Mouse (Mus musculus) megakaryocyte, embryonic 14.5 days (primary cell): ENCODE measurements around the gene Rptor. TPM values are rescaled to one million over a fixed set of nuclear protein-coding genes. Genes with fewer than 3 reads are reported as not detected.

Source experiments
- H3K27me3 ChIP-seq: replicated peaks from 2 replicates; pipeline ENCODE3; 2012; ENCODE audit warnings: inconsistent platforms
- H3K36me3 ChIP-seq: replicated peaks from 2 replicates; pipeline ENCODE3; 2012; ENCODE audit warnings: low read length, inconsistent platforms, mixed read lengths
- H3K4me1 ChIP-seq: 2 replicates; pipeline ENCODE4 v1.6.1; 2012; ENCODE audit warnings: inconsistent platforms
- H3K4me3 ChIP-seq: replicated peaks from 2 replicates; pipeline ENCODE3; 2012; ENCODE audit warnings: moderate library complexity, mild to moderate bottlenecking, inconsistent platforms
- H3K9me3 ChIP-seq: 2 replicates; pipeline ENCODE4 v1.6.1; 2012; ENCODE audit warnings: inconsistent platforms
- FLI1 ChIP-seq: IDR thresholded peaks from 2 replicates; pipeline ENCODE4 v1.6.1; 2012; ENCODE audit warnings: low read length, inconsistent platforms, mixed read lengths
- GATA1 ChIP-seq: IDR thresholded peaks from 3 replicates; pipeline ENCODE4 v1.6.1; 2012; ENCODE audit warnings: mixed read lengths, low read length, inconsistent platforms, borderline replicate concordance
- polyA plus RNA-seq: library from polyadenylated mRNA; stranded (reverse); fragments of >175 nt; gene quantifications from 2 replicates; pipeline ENCODE4 v1.2.3, GENCODE M21; 2012; ENCODE audit warnings: low replicate concordance; ENCODE audit not compliant: insufficient read depth

Rptor gene
- polyA plus RNA-seq, result 5.4 and 20.2 TPM in 2 replicates

DNA sequence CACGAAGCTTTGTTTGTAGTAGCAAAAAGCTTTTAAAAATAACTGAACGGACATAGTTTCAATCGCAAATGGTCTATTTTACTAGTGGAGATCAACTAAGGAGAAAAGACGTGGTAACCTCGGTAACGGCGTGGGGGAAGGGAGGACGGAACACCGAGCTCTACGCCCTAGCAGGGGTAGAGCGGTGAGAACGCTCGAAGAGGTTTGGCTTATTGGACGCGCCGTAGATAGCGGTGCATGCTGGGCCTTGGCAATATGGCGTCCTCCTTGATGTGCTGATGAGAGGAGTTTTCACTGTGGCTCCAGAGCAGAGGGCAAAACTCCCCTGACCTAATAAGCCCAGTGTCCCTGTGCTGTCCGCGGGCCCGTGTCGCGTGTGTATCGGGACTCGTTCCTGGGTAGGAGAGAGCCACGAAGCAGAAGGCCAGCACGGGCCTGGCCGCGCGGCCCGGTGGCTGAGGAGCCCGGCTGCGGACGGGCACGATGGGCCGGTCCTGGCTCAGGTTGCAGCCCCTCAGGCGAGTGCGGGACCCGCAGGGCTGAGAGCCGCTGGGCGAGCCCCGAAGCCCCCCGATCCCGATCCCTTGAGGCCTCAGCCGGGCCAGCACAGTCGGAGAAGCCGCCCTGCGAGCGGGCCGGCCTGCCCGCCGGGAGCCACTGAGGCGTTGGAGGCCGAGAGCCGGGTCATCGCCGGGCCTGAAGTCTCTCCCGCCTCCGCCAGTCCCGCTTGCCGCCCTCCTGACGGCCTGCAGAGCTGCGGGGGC is at the start of gene Rptor:
TSS of gene Rptor (plus strand) at position 143 of the 764 bp plus-strand sequence.
- peaks cover 20% of the 10 kb centered on the region for H3K36me3 ChIP-seq
- peaks cover 19% of the 10 kb centered on the region for H3K9me3 ChIP-seq
- H3K4me1 ChIP-seq, result peaks cover 27% of the 10 kb centered on the region
- TF ChIP-seq GATA1 (no peak), FLI1 (no peak)
- peaks cover 23% of the 10 kb centered on the region for H3K27me3 ChIP-seq
- H3K4me3 ChIP-seq, result peak within 1 kb of the TSS; percentile 99

DNA sequence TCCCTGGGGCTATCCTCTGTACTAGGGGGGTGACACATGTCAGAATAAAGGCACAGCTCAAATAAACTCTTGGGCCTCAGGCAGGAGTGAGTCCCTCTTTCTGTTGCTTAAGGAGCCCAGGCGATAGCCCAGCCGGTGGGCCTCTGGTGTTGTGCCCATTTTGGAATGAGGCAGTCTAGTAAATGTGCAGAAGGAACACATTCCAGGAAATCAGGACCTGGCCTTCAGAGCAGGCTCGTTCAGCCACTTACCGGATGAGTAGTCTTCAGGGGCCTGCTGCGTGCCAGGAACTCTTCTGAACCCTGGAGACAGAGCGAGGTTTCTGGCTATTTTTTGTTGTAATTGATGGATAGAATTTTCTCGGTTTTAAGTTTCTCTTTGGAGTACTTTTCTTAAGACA is 48.0 kb upstream of the Rptor start:
- H3K4me1 ChIP-seq, result peaks cover 53% of the 10 kb centered on the region
- no peaks in the 10 kb centered on the region for H3K36me3 ChIP-seq
- TF ChIP-seq FLI1 (no peak), GATA1 (no peak)
- no peaks in the 10 kb centered on the region for H3K9me3 ChIP-seq
- H3K27me3 ChIP-seq, result peaks cover 95% of the 10 kb centered on the region
- H3K4me3 ChIP-seq, result no peak overlapping the region

DNA sequence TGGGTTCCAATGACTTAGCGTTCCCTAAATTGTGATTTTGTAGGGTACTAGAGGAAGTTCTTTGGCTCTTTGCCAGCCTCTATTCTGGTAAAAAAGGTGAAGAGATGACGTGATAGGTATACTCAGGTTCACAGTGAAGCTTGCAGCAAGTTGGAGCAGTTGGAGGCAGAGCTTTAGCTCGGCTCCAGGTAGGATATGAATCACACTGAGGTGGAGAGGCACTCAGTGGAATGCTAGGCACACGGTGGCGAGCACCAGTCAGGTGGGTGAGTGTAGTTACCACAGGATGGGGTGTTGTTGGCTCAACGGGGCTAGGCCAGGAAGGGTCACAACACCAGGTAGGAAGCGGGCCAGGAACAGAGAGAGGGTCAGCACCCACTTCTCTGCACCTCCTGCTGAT is 47.5 kb upstream of the Rptor start:
- no peaks in the 10 kb centered on the region for H3K9me3 ChIP-seq
- peaks cover 95% of the 10 kb centered on the region for H3K27me3 ChIP-seq
- H3K4me3 ChIP-seq, result no peak overlapping the region
- no peaks in the 10 kb centered on the region for H3K36me3 ChIP-seq
- H3K4me1 ChIP-seq, result peaks cover 48% of the 10 kb centered on the region
- no peak for TF ChIP-seq FLI1
- no peak for TF ChIP-seq GATA1

DNA sequence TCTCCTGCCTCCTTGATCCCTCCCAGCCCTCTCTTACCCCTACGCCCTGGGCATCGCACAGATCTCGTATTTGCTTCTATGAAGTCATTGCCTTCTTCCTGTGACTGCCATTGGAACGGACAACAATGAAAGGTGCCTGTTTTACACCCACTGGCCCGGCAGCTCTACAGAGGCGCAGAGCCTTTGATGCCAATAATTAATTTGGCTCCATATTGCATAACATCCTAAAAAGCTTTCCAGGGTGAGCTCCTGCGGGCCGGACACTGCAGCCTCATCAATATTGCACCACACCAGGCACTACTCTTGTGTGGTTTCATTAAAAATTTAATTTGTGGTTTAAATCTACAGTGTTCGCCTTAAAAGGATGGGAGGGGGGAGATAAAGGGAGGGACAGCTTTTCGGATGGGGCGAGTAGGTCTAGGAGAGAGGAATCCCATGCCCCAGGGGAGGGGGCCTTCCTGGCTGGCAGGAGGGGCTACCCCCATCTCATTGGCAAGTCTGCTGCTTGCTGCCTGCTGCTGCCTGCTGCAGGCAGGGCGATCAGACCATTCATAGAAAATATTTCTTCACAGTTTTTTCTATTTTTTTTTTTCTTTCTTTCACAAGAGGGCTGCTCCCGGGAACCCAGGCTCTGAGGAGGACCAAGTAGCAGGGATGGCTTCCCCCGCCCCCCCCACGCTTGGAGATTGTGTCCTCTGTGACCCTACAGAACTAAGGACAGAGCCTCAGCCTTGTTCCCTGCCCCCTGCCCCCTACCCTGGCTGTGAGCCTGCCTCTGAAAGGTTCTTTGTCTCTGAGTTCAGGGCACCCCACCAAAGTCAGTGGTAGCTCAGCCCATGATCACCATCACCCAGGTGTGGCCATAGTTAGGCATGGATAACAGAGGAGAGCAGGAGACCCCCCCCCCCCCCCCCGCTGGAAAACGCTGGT is 44.5 kb upstream of the Rptor start:
- TF ChIP-seq GATA1 (no peak), FLI1 (no peak)
- Histone ChIP-seq H3K9me3 (no peaks in the 10 kb centered on the region), H3K4me3 (no peak overlapping the region), H3K4me1 (peaks cover 20% of the 10 kb centered on the region), H3K27me3 (peaks cover 96% of the 10 kb centered on the region), H3K36me3 (no peaks in the 10 kb centered on the region)

DNA sequence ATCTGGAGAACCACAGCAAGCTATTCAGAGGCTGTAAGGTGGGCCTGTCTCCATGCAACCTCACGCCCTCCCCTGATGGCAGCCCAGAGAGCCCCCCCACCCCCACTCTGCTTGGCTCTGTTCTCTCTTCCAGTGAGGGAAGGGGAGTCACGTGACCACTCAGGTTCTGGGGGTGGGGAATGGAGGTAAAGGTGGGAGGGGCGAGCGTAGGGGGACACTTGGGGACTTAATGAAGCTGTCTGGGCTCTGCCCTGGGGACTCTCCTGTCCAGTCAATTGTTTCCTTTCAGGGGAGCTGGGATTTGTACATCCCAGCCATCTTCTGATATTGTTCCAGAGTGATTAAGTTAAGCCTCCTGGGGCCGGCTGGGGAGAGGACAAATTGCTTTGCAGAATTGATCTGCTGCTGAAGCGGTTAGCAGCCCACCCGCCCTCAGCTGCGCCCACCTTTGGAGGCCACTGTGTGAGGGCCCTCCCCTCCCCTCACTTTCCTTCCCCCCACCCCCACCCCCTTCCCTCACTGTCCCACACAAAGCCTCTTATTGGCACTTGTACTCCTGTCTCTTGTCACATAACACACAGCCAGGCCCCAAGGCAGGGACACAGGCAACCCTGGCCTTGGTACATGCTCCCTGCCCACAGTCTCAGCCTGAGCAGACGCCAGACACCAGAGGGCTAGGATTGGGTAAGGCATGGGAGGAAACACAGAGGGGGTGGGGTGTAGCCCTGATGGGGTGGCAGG is 43.7 kb upstream of the Rptor start:
- H3K4me1 ChIP-seq, result peaks cover 15% of the 10 kb centered on the region
- no peaks in the 10 kb centered on the region for H3K36me3 ChIP-seq
- H3K9me3 ChIP-seq, result no peaks in the 10 kb centered on the region
- H3K4me3 ChIP-seq, result no peak overlapping the region
- H3K27me3 ChIP-seq, result peaks cover 96% of the 10 kb centered on the region
- TF ChIP-seq FLI1, result no peak
- TF ChIP-seq GATA1, result no peak

DNA sequence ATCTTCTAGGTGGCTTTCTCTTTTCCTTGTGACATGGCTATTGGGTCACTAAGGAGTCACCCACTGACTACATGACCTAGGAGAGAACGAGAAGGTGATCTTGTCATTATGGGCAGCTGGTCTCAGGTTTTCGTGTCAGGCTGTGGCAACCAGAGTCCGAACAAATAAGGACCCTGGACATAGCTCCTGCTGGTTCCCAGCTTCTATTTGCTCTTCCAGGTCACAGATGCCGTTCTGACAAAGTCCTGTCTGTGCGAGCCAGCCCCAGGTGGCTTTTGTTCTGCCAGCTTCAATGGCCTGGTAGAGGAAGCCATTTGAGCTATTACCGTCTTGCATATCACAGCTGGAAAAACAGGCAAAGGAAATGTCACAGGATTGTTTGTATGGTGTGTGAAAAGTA is 40.4 kb upstream of the Rptor start:
- H3K4me1 ChIP-seq, result peaks cover 7% of the 10 kb centered on the region; the same call in 1 of the 2 replicates
- no peak overlapping the region for H3K4me3 ChIP-seq
- peaks cover 8% of the 10 kb centered on the region for H3K9me3 ChIP-seq
- no peaks in the 10 kb centered on the region for H3K36me3 ChIP-seq
- TF ChIP-seq GATA1 (no peak), FLI1 (no peak)
- H3K27me3 ChIP-seq, result peaks cover 93% of the 10 kb centered on the region

DNA sequence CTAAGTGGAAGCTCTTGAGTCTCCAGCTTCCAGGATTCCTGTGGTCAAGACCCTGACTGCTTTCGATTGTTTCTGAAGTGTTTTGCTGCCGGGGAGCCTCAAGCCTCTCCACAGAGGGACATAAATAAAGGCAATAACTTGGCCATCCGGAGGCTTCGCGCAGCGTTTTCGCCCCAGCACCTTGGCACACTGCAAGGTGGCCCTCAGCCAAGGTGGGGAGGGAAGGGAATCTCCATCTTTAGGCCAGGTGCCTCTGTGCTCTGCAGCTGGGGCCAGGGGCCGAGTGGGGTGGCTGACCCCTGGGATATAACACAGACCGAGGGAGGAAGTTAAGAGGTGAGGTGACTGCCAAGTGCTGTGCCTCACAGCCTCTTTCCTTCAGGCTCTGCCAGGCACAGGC is 39.5 kb upstream of the Rptor start:
- no peaks in the 10 kb centered on the region for H3K36me3 ChIP-seq
- peaks cover 90% of the 10 kb centered on the region for H3K27me3 ChIP-seq
- TF ChIP-seq GATA1 (no peak), FLI1 (no peak)
- H3K9me3 ChIP-seq, result peaks cover 14% of the 10 kb centered on the region
- no peak overlapping the region for H3K4me3 ChIP-seq
- H3K4me1 ChIP-seq, result peaks cover 7% of the 10 kb centered on the region; the same call in 1 of the 2 replicates

DNA sequence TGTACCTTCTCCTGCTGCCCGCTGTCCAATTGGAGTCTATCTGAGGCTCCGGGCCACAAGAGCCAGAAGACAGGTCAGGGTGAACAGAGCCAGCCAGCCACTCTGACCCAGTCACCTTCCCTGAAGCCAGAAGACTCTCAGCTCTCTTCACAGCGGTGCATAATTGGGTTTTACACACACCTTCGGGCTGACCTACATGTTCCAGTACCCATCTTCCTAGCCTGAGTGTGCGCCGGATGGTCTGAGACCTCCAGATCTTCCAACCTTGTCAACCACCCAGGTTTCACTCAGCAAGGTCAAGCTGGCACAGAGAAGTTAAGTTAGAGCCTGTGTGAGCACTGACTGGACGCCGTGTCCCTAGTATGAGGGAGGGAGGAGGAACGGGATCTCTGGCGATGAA is 38.3 kb upstream of the Rptor start:
- H3K9me3 ChIP-seq, result peaks cover 23% of the 10 kb centered on the region
- TF ChIP-seq GATA1 (no peak), FLI1 (no peak)
- no peak overlapping the region for H3K4me3 ChIP-seq
- H3K27me3 ChIP-seq, result peaks cover 88% of the 10 kb centered on the region
- H3K36me3 ChIP-seq, result no peaks in the 10 kb centered on the region
- H3K4me1 ChIP-seq, result peaks cover 10% of the 10 kb centered on the region; the same call in 1 of the 2 replicates

DNA sequence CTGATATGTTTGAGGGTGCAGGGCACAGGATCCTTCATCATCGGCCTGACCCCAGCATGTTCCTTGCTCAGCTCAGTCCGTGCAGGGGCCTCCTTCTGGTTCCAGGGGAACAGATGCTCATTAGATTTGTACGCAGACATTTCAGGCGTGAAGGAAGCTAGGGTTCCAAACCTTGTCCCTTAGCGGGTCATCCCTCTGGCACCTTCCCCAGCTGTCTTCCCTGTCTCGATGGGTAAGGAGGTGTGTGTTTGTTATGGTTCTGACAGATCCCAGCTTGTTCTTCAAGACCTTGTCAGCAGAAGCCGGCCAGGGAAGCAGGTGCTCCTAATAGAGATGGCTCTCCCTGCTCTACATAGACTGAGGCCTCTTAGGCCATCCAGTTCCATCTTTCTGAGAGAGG is 37.7 kb upstream of the Rptor start:
- Histone ChIP-seq H3K4me1 (peaks cover 10% of the 10 kb centered on the region; the same call in 1 of the 2 replicates), H3K27me3 (peaks cover 88% of the 10 kb centered on the region), H3K9me3 (peaks cover 23% of the 10 kb centered on the region), H3K36me3 (no peaks in the 10 kb centered on the region), H3K4me3 (no peak overlapping the region)
- TF ChIP-seq GATA1 (no peak), FLI1 (no peak)
